8 mouse cellular contexts compared by ENCODE assay signal in the genomic region with DNA sequence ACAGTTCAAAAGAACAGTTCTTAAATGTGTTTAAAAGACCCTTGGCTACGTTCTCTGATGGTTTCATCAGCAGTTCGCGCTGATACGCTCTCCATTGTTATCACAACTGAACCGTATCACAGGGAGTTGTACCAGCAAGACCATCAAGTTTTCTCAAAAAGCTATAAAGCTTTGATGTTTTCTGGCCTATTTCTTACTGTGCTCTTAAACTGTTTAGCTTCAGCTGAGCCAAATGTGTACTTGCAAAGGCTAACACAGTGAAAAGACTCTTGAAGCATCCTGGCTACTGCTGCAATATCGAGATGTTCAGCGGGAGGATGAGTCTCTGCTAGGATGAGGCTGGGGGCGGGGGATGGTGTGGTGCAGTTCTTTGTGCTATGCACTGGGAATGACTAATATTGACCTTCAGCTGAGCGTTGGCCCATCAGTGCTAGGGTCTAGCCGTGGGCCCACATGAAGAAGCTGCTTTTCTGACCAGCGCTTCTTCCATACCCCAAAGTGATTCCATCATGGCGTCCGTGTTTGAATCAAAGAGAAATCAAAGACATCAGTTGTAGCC. TPM values are rescaled to one million over a fixed set of nuclear protein-coding genes. Genes with fewer than 3 reads are reported as not detected.
DNase-seq lines count a peak whose midpoint lies in the region; ATAC-seq lines count a peak whose summit lies in the region.

No protein-coding gene starts in this region.

- peaks cover 11% of the 10 kb centered on the region for H3K4me1 ChIP-seq in lung, embryonic 15.5 days
- H3K4me1 ChIP-seq in intestine, embryonic 14.5 days (replicated peaks; ENCODE audit: control insufficient read depth, insufficient read depth, low read length) = peaks cover 5% of the 10 kb centered on the region; the same call in 1 of the 2 replicates

- no peaks in the 10 kb centered on the region for H3K9me3 ChIP-seq in lung, embryonic 15.5 days
- H3K9me3 ChIP-seq in intestine, embryonic 14.5 days (ENCODE audit: control insufficient read depth, low read length) = no peaks in the 10 kb centered on the region

- no peak for ATAC-seq in lung, embryonic 15.5 days (ENCODE audit: borderline replicate concordance, extremely low read depth, low FRiP score, low TSS enrichment)
- ATAC-seq in intestine, embryonic 14.5 days (replicated peaks; ENCODE audit: low FRiP score, low TSS enrichment, low read depth) = no peak

- no peak overlapping the region for H3K27ac ChIP-seq in lung, embryonic 15.5 days
- no peak overlapping the region for H3K27ac ChIP-seq in intestine, embryonic 14.5 days (ENCODE audit: low read depth)

- H3K4me3 ChIP-seq in lung, embryonic 15.5 days = peak overlapping the region; percentile 32; the same call in 1 of the 2 replicates
- peak overlapping the region; percentile 21; the same call in 1 of the 2 replicates for H3K4me3 ChIP-seq in intestine, embryonic 14.5 days (ENCODE audit: low read depth, low read length)

- peak overlapping the region; percentile 62 for H3K4me2 ChIP-seq in lung, embryonic 15.5 days
- H3K4me2 ChIP-seq in intestine, embryonic 14.5 days (ENCODE audit: low read length) = peak overlapping the region; percentile 52

- H3K36me3 ChIP-seq in lung, embryonic 15.5 days = no peaks in the 10 kb centered on the region
- H3K36me3 ChIP-seq in intestine, embryonic 14.5 days (ENCODE audit: control insufficient read depth, insufficient read depth, low read length) = no peaks in the 10 kb centered on the region

- peak; percentile 27 to 44 for DNase-seq in cerebellum, postnatal 14 days
- DNase-seq in cerebellum, adult 11-12 months = no peak
- DNase-seq in lung, postnatal 25 days (ENCODE audit: low spot score) = no peak
- DNase-seq in intestine, embryonic 14.5 days (ENCODE audit: low spot score) = no peak
- peak; percentile 32 for DNase-seq in retina, postnatal 1 day
- no peak for DNase-seq in spleen, adult 12 weeks (ENCODE audit: low spot score)
- no peak for DNase-seq in urinary bladder, adult 18-20 months (ENCODE audit: low spot score in 2 of 2)

- no peak overlapping the region for H3K9ac ChIP-seq in lung, embryonic 15.5 days
- no peak overlapping the region; the same call in 1 of the 2 replicates for H3K9ac ChIP-seq in intestine, embryonic 14.5 days (ENCODE audit: low read length)

- whole genome bisulfite sequencing in lung, embryonic 15.5 days = 62% methylated on average over 13 of the region's 13 CpGs
- WGBS in intestine, embryonic 14.5 days = 66% methylated on average over 13 of the region's 13 CpGs

- H3K27me3 ChIP-seq in lung, embryonic 15.5 days = no peaks in the 10 kb centered on the region
- H3K27me3 ChIP-seq in intestine, embryonic 14.5 days (replicated peaks; ENCODE audit: control insufficient read depth, insufficient read depth, low read length) = no peaks in the 10 kb centered on the region

RNA-seq across cellular contexts. Expression of gene Dctd, which starts 0.7 kb away (rescaled TPM):
- 19.9 and 20.1 TPM in 2 replicates for polyA plus RNA-seq in lung, embryonic 15.5 days (2015; fragmentation: Nextera tagmentation; extraction: Ambion mirVana)
- polyA plus RNA-seq in intestine, embryonic 14.5 days (2014; fragmentation: Nextera tagmentation; extraction: Ambion mirVana) = 47.4 and 51.7 TPM in 2 replicates

Comparison
In these comparisons a context has a peak if more than half of its experiments do, and no peak if none do; other contexts are left out.
1. DNase-seq: peak in cerebellum, postnatal 14 days (2 of 2) and retina, postnatal 1 day (single experiment); none in cerebellum, adult 11-12 months (single experiment), lung, postnatal 25 days (single experiment), intestine, embryonic 14.5 days (single experiment), spleen, adult 12 weeks (single experiment) and urinary bladder, adult 18-20 months (0 of 2).